Mouse (Mus musculus) heart, postnatal 0 days (tissue): ENCODE data around the gene Ccdc89.

Source experiments
- CTCF ChIP-seq: IDR thresholded peaks from 2 replicates; pipeline ENCODE4 v1.5.1; 2016; ENCODE audit warnings: antibody characterized with exemption, control low read depth, low read depth
- EP300 ChIP-seq: IDR thresholded peaks from 2 replicates; pipeline ENCODE4 v1.6.1; 2016; ENCODE audit warnings: antibody characterized with exemption, low read depth

GRCm38 (mm10) chr7:90384411-90384810, 42.0 kb upstream of the Ccdc89 start:
- no peak for TF ChIP-seq EP300
- no peak for TF ChIP-seq CTCF
